Mouse (Mus musculus) A20 (cell line): ENCODE data around the gene Eml1.
A peak's percentile ranks its signal among the peaks of the same experiment; 100 is the strongest.

Experiments
- DNase-seq: peaks from one replicate; pipeline ENCODE4 v3.0.0-alpha.2; 2011; ENCODE audit warnings: low read depth, low spot score

Gene Eml1

GRCm38 (mm10) chr12:108422495-108422857, 51.7 kb downstream of the Eml1 start:
- no peak for DNase-seq

GRCm38 (mm10) chr12:108422858-108423631, 52.3 kb downstream of the Eml1 start:
- DNase-seq: peak; percentile 27

- DNase-seq: no peak
These were observed 60.2 kb downstream of the Eml1 start for GRCm38 (mm10) chr12:108430964-108431363.

DNA sequence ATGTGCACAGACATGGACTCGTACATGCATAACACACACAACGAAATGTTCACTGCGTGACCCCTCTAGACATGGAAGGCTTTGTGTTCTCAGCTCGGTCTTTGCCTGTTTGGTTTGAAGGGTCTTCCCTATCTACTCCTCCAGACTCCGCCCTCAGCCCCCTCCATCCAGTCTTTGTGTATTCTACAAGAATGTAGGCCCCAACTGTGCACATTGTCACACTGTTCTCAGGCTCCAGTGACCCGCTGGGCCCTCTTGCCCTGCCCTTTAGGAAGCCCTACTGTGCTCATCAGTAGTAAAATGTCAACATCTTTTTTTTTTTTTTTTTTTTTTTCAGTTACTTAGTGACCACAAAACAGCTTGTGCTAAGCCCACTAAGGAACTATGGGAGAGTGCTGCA, 61.0 kb downstream of the Eml1 start:
- DNase-seq: no peak

- DNase-seq: no peak
These were observed 61.8 kb downstream of the Eml1 start for GRCm38 (mm10) chr12:108432578-108432977.

DNA sequence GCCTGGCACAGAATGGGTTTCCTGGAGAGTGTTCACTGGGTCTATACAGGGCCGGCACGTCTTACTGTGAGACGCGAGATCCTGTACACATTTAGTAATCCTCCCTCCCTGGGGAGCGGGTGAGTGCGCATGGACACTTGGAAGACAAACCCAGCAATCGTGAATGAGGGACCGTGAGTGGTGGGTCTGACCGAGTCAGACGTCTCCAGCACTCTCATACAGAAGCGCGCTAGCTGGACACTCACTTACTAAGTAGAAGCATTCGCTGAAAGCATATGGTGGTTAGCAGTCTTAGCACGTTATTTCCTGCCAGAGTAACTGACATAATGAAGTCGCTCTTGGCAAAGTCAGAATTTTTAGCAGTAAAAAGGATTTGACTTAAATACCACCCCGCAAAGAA, 62.3 kb downstream of the Eml1 start:
- no peak for DNase-seq

DNA sequence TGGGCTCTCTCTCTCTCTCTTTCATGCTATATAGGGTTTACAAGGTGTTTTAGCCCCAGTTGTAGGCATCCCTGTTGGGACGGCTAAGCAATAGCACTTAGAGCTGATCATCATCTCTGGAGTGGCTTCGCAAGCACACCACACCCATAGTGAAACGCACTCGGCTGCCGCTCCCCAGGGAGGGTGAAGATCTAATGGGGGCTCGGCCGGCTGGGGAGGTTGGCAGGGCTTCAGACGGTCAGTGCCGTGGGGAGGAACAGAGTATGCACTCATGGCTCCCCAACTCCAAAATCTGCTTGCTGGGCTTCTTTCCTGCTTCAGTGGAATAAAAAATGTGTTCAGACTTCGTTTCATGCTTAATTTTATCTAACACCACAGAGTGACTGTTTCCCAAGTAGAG, 62.7 kb downstream of the Eml1 start:
- DNase-seq: no peak

DNA sequence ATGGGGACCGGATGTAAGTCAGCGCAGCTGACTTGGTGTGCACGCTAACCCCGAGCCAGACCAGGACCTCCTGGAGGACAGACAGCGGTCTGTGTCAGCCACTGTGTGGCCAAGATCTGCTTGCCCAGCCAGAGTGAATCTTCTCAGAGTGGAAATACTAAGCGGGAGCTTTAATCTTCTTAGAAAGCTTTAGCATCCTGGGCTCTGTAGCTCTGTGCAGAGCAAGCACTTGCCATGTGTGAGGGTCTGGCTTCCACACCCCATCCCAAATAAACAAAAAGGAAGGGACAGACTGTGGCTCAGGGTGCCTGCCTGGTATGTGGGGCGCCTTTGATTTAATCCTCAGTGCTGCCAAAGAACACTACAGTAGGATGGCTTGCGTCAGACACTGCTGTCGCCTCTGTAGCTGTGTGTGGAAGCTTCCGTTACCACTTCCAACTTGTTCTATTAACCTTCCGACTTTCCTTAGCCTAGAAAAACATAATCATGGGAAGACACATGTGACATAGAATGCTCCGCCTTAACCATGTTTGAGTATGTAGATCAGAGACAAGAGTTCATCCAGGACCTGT, 64.8 kb downstream of the Eml1 start:
- no peak for DNase-seq

GRCm38 (mm10) chr12:108436029-108436923, 65.5 kb downstream of the Eml1 start:
- DNase-seq: no peak

DNA sequence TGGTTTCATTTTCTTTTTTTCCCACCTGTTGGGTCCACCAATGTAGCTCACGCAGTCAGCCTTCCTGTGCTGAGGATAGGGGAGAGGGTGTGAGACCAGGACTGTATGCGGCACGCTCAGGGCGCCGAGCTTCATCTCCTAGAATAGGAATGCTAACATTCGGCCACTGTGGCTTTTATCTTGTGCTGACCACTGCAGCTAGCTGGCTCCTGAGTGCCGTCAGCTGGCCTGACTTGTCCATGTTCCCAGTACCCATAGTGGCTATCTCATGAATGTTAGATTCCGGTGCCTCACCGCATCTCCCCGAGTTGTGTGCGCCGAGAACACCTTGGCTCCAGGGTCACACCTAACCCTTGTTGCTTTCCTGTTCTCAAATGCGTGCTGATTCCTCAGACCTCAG, 66.7 kb downstream of the Eml1 start:
- DNase-seq: no peak

- DNase-seq: no peak
These were observed 72.5 kb downstream of the Eml1 start for GRCm38 (mm10) chr12:108443271-108443670.

- DNase-seq: no peak
These were observed 73.0 kb downstream of the Eml1 start for GRCm38 (mm10) chr12:108443708-108444107.

DNA sequence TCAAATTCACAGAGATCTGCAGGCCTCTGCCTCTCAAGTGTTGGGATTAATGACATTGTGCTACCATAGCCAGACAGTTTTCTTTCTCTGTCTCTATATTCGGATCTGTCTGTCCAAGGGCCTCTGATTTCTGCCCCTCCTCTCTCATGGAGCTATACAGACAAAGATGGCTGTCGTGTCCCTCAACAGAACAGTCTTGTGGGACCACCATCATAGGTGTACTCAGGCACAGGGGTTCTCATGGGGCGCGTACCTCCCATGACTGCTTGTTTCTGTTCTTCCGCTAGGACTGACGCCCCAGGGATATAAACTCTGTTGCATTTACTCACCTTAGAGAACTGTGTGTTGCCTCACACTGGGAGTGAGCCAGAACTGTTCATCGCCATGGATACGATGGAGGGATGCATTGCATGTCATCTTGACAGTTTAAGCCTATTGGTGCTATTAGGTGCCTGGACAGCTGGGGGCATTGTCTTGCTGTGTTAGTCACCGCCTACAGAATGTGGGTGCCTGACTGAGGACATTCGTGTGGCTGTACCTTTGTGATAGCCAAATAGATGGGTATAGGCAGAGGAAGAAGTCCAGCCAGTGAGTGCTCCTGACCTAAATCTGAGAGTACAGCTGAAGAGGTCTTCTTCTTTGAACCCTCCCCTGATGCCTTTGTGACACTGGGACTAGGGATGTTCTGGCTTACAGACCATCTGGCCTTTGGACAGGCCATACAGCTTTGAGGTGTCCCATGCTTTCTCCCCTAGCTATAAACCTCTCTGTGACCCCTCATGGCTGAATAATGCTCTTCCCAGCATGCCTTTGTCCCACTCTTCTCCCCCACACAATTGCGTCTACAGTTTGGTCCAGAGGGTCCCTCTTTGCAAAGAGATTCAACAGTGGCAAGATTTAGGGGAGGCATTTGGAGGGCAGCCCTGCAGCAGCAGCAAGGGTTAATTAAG, 73.7 kb downstream of the Eml1 start:
- DNase-seq: no peak

- DNase-seq: no peak
These were observed 76.0 kb downstream of the Eml1 start for GRCm38 (mm10) chr12:108446721-108447120.

DNA sequence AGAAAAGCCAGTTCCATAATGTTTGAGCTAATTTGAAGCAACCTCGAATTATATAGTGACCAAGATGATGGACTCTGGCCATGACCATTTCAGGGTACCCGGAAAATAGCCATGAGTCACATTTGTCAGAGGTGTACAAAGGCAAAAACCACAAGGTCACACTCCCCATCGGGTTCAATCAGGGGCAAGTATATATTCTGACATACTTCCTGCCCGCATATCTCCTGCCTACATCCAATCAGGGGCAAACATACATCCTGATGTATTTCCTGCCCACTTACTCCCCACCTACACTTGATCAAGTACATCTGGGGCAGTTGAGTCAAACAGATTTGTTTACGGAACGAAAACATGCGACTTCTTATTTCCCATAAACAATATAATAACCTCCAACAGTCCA, 77.6 kb downstream of the Eml1 start:
- no peak for DNase-seq

GRCm38 (mm10) chr12:108449935-108450334, 79.2 kb downstream of the Eml1 start:
- no peak for DNase-seq

- DNase-seq: no peak
These were observed 79.8 kb downstream of the Eml1 start for GRCm38 (mm10) chr12:108450546-108450945.

GRCm38 (mm10) chr12:108452151-108452874, 81.6 kb downstream of the Eml1 start:
- peak; percentile 29 for DNase-seq

DNA sequence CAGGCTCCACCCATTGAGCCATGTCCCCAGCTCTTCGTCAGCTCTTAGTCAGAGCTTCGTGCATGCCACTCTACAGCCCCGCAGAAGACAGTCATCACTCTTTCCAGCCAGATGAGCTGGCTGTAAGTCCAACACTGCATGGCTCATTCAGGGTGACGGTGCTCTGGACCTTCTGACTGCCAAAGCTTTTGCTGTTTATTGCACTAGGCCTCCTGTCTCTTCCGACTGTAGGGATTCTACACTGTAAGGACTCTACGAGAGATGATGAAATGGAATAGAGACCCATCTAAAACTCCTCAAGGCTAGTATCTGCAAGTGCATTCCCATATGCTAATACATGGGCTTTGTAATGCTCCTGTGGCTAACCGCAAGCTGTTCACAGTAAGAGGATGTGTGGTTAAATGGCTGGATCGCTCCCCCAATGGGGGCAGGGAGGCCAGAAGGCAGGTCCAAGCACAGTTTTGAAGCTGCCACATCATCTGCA, 82.8 kb downstream of the Eml1 start:
- no peak for DNase-seq

DNA sequence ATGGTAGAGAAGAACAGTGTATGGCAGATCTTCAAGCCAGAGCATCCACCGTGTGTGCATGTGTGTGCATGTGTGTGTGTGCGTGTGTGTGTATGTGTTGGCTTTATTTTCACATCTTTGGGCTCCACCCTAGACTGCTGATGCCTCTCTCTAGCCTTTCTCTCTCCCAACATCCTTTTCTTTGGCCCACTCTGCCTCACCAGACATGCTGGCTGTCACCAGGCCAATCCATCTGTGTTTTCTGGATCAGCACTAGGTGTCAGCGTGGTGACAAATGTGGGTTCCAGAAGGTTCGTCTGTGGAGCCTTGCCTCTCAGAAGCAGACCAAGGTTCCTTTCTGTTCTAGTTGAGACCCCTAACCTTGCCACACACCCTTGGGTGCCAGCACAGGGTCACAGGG, 84.2 kb downstream of the Eml1 start:
- no peak for DNase-seq

- DNase-seq: no peak
These were observed 102.1 kb downstream of the Eml1 start for GRCm38 (mm10) chr12:108472898-108473297.
